Mouse (Mus musculus) intestine, embryonic 16.5 days (tissue): Measurements from ENCODE around the gene Qprt. TPM values are rescaled to one million over a fixed set of nuclear protein-coding genes. Genes with fewer than 3 reads are reported as not detected.

Experiments
- ATAC-seq: fragments of 200-750 bp; cut with Nextera tagmentation; 2 replicates; pipeline ENCODE4 v1.8.0; 2017; ENCODE audit warnings: moderate TSS enrichment, moderate library complexity
- H3K27ac ChIP-seq: fragments of 300-500 bp; sonication (generic); 2 replicates; pipeline ENCODE4 v1.5.1; 2014; ENCODE audit warnings: mild to moderate bottlenecking, low read length
- H3K27me3 ChIP-seq: fragments of 300-500 bp; sonication (generic); replicated peaks from 2 replicates; pipeline ENCODE4 v1.6.1; 2014; ENCODE audit warnings: low read length, control low read depth, mixed read lengths; ENCODE audit not compliant: control insufficient read depth, insufficient read depth
- H3K36me3 ChIP-seq: fragments of 300-500 bp; sonication (generic); 2 replicates; pipeline ENCODE4 v1.6.1; 2014; ENCODE audit warnings: low read length, control low read depth; ENCODE audit not compliant: control insufficient read depth, insufficient read depth
- H3K4me1 ChIP-seq: fragments of 300-500 bp; sonication (generic); 2 replicates; pipeline ENCODE4 v1.6.1; 2014; ENCODE audit warnings: low read length, control low read depth, mixed read lengths; ENCODE audit not compliant: control insufficient read depth, insufficient read depth
- H3K4me2 ChIP-seq: fragments of 300-500 bp; sonication (generic); 2 replicates; pipeline ENCODE4 v1.6.1; 2014; ENCODE audit warnings: low read depth, low read length, control low read depth
- H3K4me3 ChIP-seq: fragments of 300-500 bp; sonication (generic); 2 replicates; pipeline ENCODE4 v1.5.1; 2014; ENCODE audit warnings: mild to moderate bottlenecking, low read length
- H3K9ac ChIP-seq: fragments of 300-500 bp; sonication (generic); 2 replicates; pipeline ENCODE4 v1.6.1; 2014; ENCODE audit warnings: low read depth, low read length
- H3K9me3 ChIP-seq: fragments of 300-500 bp; sonication (generic); 2 replicates; pipeline ENCODE4 v1.6.1; 2016; ENCODE audit warnings: low read length, control low read depth; ENCODE audit not compliant: control insufficient read depth
- WGBS: fragments of 180-500 bp; shearing (Covaris S2); extraction: QIAGEN DNeasy Blood & Tissue Kit; methylation state at CpG from one replicate; pipeline ENCODE4 v1.1.7; 2014; 5-methylcytosine and 5-hydroxymethylcytosine counted together
- polyA plus RNA-seq: library from polyadenylated mRNA; unstranded; fragments of >200 nt; fragmentation: Nextera tagmentation; extraction: Ambion mirVana; gene quantifications from 2 replicates; pipeline ENCODE4 v1.2.1, GENCODE M21; 2015

Qprt gene
- polyA plus RNA-seq, 1 experiment from 2014 or later = 6.8 TPM

DNA sequence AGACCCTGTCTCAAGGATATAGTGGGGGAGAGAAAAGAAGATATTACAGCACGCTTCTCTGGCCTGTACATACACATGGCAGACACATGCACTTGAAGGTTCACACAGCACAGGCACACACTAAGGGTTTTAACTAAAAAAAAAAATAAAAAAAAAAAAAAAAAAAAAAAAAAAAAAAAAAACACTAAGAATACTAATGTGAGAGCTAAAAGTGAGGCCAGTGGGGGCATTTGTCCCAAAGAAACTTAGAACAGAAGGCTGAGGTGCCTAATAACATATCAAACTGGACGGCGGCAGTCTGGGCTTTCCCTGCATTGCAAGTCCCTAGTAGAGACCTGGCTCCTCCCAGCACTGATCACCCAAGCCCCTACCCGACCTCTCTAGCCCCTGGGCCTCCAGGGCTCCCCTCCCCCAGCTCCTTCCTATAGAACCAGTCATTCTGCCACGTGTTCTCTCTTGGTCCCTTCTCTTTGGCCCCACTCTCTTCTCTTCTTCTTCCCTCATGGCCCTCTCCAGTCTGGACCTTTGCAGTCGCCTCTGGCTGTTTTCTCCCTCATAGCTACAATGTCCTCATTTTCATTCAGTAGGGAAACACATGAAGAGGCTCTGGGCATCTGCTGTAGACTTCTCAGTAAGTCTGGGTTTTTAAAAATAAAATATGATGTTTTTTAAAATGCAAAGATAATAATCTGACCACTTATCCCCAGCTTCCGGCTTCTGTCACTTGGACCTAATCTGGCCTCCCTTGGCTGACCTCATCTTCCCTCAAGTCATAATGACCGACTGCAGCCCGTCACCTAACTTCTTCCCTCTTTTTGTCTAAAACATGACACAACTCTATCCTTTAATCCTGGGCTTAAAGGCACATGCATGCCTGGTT, 23.6 kb upstream of the Qprt start:
- H3K4me1 ChIP-seq = no peaks in the 10 kb centered on the region
- no peak for ATAC-seq
- no peak overlapping the region for H3K4me3 ChIP-seq
- H3K9me3 ChIP-seq = no peaks in the 10 kb centered on the region
- H3K27ac ChIP-seq = no peak overlapping the region
- WGBS = 55% methylated on average over 9 of the region's 9 CpGs
- H3K27me3 ChIP-seq = no peaks in the 10 kb centered on the region
- H3K9ac ChIP-seq = no peak overlapping the region
- H3K4me2 ChIP-seq = no peak overlapping the region
- H3K36me3 ChIP-seq = no peaks in the 10 kb centered on the region

DNA sequence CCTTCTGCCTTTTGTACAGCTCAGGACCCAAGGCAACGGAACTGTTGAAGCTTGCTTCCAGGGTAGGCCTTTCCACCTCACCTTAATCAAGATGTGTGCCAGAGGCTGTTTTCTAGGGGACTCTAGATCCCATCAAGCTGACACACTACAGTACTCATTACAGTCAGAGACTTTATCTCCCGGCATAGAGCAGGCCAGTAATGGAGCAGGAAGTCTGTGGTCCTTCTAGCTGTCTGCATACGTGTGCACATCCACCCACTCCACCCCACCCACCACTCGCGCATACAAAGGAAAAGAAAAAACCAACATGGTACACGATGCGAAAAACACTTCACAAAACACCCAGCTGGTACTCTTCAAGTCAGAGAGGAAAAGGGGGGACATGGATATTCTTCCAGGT, 22.4 kb upstream of the Qprt start:
- no peaks in the 10 kb centered on the region for H3K4me1 ChIP-seq
- H3K9ac ChIP-seq = no peak overlapping the region
- H3K27me3 ChIP-seq = no peaks in the 10 kb centered on the region
- H3K4me3 ChIP-seq = no peak overlapping the region
- no peaks in the 10 kb centered on the region for H3K9me3 ChIP-seq
- no peak overlapping the region for H3K4me2 ChIP-seq
- WGBS = 79% methylated on average over 7 of the region's 7 CpGs
- H3K36me3 ChIP-seq = no peaks in the 10 kb centered on the region
- H3K27ac ChIP-seq = no peak overlapping the region
- ATAC-seq = no peak

DNA sequence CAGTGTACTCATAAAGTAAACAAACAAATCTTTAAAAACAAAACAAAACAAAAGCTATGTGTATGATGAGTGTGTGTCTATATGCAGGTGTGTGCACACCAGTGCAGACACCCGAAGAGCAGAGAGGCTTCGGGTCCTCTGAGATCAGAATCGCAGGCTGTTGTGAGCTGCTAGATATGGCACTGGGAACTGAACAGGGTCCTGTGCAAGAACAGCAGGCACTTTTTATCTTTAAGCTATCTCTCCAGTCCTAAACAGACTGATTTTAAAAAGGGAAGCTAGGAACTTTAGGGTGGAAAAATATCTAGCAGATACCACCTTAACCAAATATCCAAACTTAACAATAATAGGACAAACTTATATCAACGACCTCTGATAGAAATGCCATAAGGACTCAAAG, 20.6 kb upstream of the Qprt start:
- WGBS = 85% methylated on average over 4 of the region's 4 CpGs
- Histone ChIP-seq H3K36me3 (no peaks in the 10 kb centered on the region), H3K4me3 (no peak overlapping the region), H3K9me3 (no peaks in the 10 kb centered on the region), H3K4me2 (no peak overlapping the region), H3K4me1 (no peaks in the 10 kb centered on the region), H3K27ac (no peak overlapping the region), H3K9ac (no peak overlapping the region), H3K27me3 (no peaks in the 10 kb centered on the region)
- no peak for ATAC-seq

DNA sequence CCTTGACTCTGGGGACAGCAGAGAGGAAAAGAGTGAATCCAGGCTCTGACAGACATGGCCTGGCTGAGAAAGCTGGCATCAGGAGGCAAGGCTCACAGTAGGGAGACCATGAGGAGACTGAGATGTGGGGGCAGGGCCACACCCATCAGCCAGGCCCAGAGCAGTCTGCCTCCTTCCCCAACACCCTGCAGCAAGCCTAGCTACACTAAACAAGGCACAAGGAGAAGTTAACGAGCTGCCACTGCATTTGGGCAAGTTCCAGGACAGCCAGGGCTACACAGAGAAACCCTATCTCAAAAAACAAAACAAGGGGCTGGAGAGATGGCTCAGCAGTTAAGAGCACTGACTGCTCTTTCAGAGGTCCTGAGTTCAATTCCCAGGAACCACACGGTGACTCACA, 20.2 kb upstream of the Qprt start:
- Histone ChIP-seq H3K4me1 (no peaks in the 10 kb centered on the region), H3K4me3 (no peak overlapping the region), H3K9me3 (no peaks in the 10 kb centered on the region), H3K4me2 (no peak overlapping the region), H3K27me3 (no peaks in the 10 kb centered on the region), H3K36me3 (no peaks in the 10 kb centered on the region), H3K9ac (no peak overlapping the region), H3K27ac (no peak overlapping the region)
- no peak for ATAC-seq
- WGBS = 59% methylated on average over 2 of the region's 2 CpGs

DNA sequence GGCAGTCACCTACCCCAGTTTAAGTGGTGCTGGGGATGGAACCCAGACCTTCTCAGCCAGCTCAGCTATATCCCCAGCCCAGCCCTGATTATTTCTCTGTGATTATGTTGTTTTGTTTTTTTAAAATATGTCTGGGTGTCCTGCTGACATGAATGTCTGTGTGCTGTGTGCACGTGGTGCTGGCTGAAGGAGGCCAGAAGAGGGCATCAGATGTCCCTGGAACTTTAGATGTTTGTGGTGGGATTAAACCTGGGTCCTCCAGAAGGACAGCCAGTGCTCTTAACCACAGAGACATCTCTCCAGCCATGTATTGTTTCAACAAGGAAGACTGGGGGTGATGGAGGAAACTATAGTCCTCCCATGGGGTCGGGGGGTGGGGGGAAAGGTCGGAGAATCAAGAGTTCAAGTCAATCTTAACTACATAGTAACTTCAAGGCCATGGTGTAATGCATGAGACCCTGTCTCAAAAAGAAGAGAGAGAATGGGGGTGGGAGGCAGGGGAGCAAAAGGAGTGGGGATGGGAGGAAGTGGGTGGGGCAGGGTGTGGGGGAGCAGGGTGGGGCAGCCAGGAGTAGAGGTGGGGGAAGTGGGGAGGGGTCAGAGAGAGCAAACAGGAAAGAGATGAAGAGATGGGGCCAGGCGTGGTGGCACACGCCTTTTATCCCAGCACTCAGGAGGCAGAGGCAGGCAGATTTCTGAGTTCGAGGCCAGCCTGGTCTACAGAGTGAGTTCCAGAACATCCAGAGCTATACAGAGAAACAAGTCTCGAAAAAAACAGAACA, 18.8 kb upstream of the Qprt start:
- Histone ChIP-seq H3K27ac (no peak overlapping the region), H3K4me2 (no peak overlapping the region), H3K4me1 (no peaks in the 10 kb centered on the region), H3K9ac (no peak overlapping the region), H3K27me3 (no peaks in the 10 kb centered on the region), H3K4me3 (no peak overlapping the region), H3K36me3 (no peaks in the 10 kb centered on the region), H3K9me3 (no peaks in the 10 kb centered on the region)
- ATAC-seq = no peak
- WGBS = 68% methylated on average over 7 of the region's 7 CpGs

DNA sequence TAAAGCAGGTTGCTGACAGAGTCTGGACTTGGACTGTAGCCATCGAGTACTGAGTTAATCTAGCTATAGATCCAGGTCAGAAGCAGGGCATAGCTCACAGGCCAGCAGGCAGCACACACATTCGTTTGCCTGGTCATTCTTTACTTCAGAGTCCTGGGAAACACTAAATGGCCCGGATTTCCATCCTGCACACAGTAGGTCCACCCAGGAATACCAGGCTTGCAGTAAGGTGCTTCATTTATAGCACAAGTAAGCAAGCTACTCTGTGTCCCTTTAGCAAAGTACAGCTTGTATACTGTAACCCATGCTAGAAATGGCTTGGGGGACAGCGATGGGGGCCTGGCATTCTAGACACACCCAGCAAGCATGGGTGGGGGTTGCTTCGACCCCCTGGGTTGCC, 17.5 kb upstream of the Qprt start:
- ATAC-seq = no peak
- no peaks in the 10 kb centered on the region for H3K4me1 ChIP-seq
- no peaks in the 10 kb centered on the region for H3K27me3 ChIP-seq
- 59% methylated on average over 5 of the region's 5 CpGs for WGBS
- no peak overlapping the region for H3K27ac ChIP-seq
- no peaks in the 10 kb centered on the region for H3K9me3 ChIP-seq
- no peak overlapping the region for H3K9ac ChIP-seq
- H3K36me3 ChIP-seq = no peaks in the 10 kb centered on the region
- H3K4me2 ChIP-seq = no peak overlapping the region
- H3K4me3 ChIP-seq = no peak overlapping the region

DNA sequence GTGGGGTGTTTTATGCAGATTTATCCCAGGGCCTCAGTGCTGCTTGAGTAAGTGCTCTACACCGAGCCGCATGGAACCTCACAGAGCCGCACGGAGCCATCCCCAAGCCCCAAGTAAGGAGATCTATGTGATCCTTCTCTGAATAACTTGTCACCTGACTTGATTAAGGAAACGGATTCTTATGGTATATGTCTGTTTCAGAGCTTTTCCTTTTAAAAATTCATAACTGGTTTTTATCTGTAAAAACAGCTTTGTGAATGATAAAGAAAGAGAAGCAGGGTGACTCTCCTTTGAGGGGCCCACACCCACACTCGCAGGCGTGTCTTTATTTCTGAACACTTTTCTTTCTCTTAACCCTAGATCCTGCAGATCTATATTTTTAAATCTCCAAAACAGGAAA, 17.1 kb upstream of the Qprt start:
- WGBS = 86% methylated on average over 7 of the region's 7 CpGs
- H3K4me2 ChIP-seq = no peak overlapping the region
- H3K9me3 ChIP-seq = no peaks in the 10 kb centered on the region
- no peak for ATAC-seq
- H3K36me3 ChIP-seq = no peaks in the 10 kb centered on the region
- no peak overlapping the region for H3K4me3 ChIP-seq
- no peaks in the 10 kb centered on the region for H3K27me3 ChIP-seq
- H3K9ac ChIP-seq = no peak overlapping the region
- no peak overlapping the region for H3K27ac ChIP-seq
- no peaks in the 10 kb centered on the region for H3K4me1 ChIP-seq

DNA sequence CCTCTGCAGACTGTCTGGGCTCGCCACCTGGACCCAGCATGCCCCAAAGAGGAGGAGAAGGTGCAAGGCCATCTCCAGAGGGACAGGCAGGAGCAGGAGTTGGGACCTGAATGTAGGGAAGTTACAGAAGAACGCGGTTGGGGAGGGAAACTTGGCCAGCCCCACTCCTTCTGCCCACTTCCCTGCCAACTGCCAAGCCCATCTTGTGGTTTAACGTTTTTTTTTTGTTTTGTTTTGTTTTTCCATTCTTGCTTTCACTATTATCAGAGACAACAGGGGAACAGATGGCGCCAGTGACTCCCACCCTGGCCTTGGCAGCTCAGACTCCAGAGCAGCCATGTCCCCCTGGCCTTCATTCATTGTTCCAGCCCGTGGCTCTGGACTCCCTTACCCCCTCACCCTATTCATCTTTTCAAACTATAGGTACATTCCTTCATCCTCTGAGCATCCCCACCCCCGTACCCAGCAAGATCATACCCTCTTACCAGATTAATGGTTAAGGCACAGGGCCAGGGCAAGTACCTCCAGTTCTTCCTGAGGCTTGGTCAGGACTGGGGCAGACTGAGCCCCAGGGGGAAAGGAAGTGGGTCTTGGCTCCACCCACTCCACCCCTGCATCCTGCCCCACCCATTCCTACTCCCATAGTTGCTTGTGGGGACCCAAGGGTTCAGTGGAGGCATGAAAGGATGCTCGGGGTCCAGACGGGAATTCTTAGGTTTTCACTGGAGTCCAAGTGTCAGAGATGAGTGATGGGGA, 15.4 kb upstream of the Qprt start, which contains the start of gene Spn:
Gene Spn (minus strand): TSS at position 562 of the 756 bp plus-strand sequence.
- H3K27me3 ChIP-seq = no peaks in the 10 kb centered on the region
- ATAC-seq = no peak
- no peak within 1 kb of the TSS for H3K27ac ChIP-seq
- no peak within 1 kb of the TSS for H3K4me3 ChIP-seq
- no peaks in the 10 kb centered on the region for H3K9me3 ChIP-seq
- no peaks in the 10 kb centered on the region for H3K4me1 ChIP-seq
- no peaks in the 10 kb centered on the region for H3K36me3 ChIP-seq
- no peak within 1 kb of the TSS for H3K4me2 ChIP-seq
- WGBS = 63% methylated on average over 9 of the region's 9 CpGs
- no peak within 1 kb of the TSS for H3K9ac ChIP-seq
